Mouse (Mus musculus) forebrain, embryonic 15.5 days (tissue): ENCODE results near the gene S100a11. TPM values are rescaled to one million over a fixed set of nuclear protein-coding genes. Genes with fewer than 3 reads are reported as not detected.

ENCODE experiments used
- ATAC-seq: fragments of 200-750 bp; cut with Nextera tagmentation; replicated peaks from 2 replicates; pipeline ENCODE4 v1.8.0; 2017; ENCODE audit warnings: mild to moderate bottlenecking, moderate TSS enrichment, moderate library complexity
- H3K27ac ChIP-seq: fragments of 300-500 bp; sonication (generic); replicated peaks from 2 replicates; pipeline ENCODE4 v1.5.1; 2015; ENCODE audit warnings: mild to moderate bottlenecking, inconsistent platforms
- H3K27me3 ChIP-seq: fragments of 300-500 bp; sonication (generic); 2 replicates; pipeline ENCODE4 v1.6.1; 2015; ENCODE audit warnings: inconsistent platforms
- H3K36me3 ChIP-seq: fragments of 300-500 bp; sonication (generic); 2 replicates; pipeline ENCODE4 v1.6.1; 2015; ENCODE audit warnings: mild to moderate bottlenecking, inconsistent platforms
- H3K4me1 ChIP-seq: fragments of 300-500 bp; sonication (generic); 2 replicates; pipeline ENCODE4 v1.6.1; 2015; ENCODE audit warnings: inconsistent platforms
- H3K4me2 ChIP-seq: fragments of 300-500 bp; sonication (generic); replicated peaks from 2 replicates; pipeline ENCODE4 v1.6.1; 2015; ENCODE audit warnings: mild to moderate bottlenecking, inconsistent platforms
- H3K4me3 ChIP-seq: fragments of 300-500 bp; sonication (generic); 2 replicates; pipeline ENCODE4 v1.5.1; 2015; ENCODE audit warnings: mild to moderate bottlenecking, inconsistent platforms
- H3K9ac ChIP-seq: fragments of 300-500 bp; sonication (generic); replicated peaks from 2 replicates; pipeline ENCODE4 v1.6.1; 2015; ENCODE audit warnings: mild to moderate bottlenecking, inconsistent platforms
- H3K9me3 ChIP-seq: fragments of 300-500 bp; sonication (generic); 2 replicates; pipeline ENCODE4 v1.6.1; 2016; ENCODE audit warnings: inconsistent platforms
- WGBS: fragments of 180-500 bp; shearing (Covaris S2); methylation state at CpG from one replicate; pipeline ENCODE4 v1.1.7; 2015; ENCODE audit warnings: mixed read lengths; 5-methylcytosine and 5-hydroxymethylcytosine counted together
- polyA plus RNA-seq: library from polyadenylated mRNA; unstranded; fragments of >200 nt; fragmentation: Nextera tagmentation; extraction: Ambion mirVana; gene quantifications from 2 replicates; pipeline ENCODE4 v1.2.1, GENCODE M21; 2015

Gene S100a11
- polyA plus RNA-seq, 1 experiment from 2014 or later: 102 TPM

DNA sequence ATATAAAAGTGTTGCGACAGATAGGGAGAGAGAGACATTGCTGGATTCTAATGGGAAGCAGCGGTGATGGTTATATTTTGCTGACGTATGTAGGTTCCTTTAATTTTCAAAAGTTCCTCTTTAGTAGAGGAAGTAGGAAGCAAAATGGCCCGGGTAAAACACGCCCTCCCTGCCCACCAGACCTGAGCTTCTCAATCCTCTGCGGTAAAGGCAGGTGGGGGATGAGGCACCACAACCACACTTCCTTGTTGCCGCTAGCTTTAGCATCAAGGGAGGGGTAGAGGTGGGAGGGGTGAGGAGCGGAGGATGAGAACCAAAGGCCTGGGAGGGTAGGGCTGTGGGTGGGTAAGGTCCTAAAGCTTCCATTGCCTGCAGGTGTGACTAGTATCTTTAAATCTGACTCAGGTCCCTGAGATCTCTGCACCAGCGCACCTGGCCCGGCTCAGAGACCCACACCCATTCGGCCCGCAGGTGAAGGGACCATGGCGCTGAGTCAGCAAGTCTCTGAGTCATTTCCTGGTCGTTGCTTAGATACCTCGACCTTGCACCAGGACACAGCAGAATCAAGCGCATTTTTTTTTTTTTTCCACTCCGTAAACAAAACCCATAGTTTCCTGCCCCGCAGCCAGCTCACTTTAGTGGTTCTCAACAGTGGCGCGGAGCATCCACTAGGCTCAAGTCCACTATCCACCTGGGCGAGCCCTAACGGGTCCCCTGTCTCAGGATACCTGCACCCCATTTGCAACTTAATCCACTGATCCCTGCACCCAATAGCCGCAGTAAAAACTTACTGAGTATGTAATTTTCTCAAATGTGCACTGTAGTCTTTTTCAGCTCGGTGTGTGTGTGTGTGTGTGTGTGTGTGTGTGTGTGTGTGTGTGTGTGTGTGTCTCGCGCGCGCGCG is 14.1 kb upstream of the S100a11 start:
- no peak overlapping the region for H3K9ac ChIP-seq
- H3K4me1 ChIP-seq: no peaks in the 10 kb centered on the region
- H3K4me3 ChIP-seq: no peak overlapping the region
- H3K27me3 ChIP-seq: no peaks in the 10 kb centered on the region
- no peak overlapping the region for H3K4me2 ChIP-seq
- no peak overlapping the region for H3K27ac ChIP-seq
- H3K36me3 ChIP-seq: no peaks in the 10 kb centered on the region
- WGBS: 48% methylated on average over 30 of the region's 30 CpGs
- H3K9me3 ChIP-seq: no peaks in the 10 kb centered on the region
- no peak for ATAC-seq

DNA sequence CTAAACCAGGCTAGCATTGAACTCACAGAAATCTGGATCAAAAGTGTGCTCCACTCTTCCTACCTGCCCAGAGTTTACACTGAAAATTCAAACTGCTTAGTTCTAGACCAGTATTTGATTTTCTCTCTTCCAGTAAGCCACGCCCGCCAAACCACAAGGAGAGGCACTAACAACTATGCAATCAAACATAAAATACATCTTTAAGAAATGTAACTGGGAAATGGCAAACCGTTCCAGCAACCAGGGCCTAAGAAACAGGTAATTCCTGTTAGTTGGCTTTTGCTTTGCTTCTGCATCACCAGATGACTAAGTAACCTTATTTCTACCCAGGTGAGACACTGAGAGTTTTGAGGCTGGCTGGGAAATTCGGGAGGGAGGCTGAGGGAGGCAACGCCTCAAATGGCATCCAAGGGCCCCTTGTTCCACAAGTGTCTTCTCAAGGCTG is 13.4 kb upstream of the S100a11 start:
- H3K9me3 ChIP-seq: no peaks in the 10 kb centered on the region
- H3K27ac ChIP-seq: no peak overlapping the region
- no peak overlapping the region for H3K4me3 ChIP-seq
- H3K4me1 ChIP-seq: no peaks in the 10 kb centered on the region
- H3K36me3 ChIP-seq: no peaks in the 10 kb centered on the region
- no peak overlapping the region for H3K9ac ChIP-seq
- no peak overlapping the region for H3K4me2 ChIP-seq
- no peak for ATAC-seq
- no peaks in the 10 kb centered on the region for H3K27me3 ChIP-seq
- 69% methylated on average over 5 of the region's 5 CpGs for WGBS

DNA sequence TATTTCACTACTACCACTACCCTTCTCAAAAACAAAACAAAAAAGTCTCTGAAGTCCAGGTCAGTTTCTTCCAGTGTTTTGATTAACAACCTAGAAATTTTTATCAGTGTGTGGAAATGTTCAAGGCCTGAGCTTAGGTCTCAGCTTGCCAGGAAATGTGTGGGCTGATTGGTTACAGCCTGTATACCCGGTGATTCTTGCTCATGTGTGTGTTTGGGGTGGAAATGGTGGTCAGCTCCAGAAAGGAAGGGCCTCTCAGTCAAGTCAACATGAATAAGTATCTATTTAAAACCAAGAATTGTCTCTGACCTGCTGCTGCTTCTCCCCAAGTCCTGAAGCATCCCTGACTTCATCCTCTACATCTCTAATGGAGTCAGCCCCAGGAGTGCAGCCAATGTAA is 11.0 kb upstream of the S100a11 start:
- H3K9ac ChIP-seq: no peak overlapping the region
- no peaks in the 10 kb centered on the region for H3K36me3 ChIP-seq
- H3K27me3 ChIP-seq: no peaks in the 10 kb centered on the region
- no peak for ATAC-seq
- no peaks in the 10 kb centered on the region for H3K4me1 ChIP-seq
- no peak overlapping the region for H3K4me2 ChIP-seq
- no peak overlapping the region for H3K4me3 ChIP-seq
- no peaks in the 10 kb centered on the region for H3K9me3 ChIP-seq
- WGBS: 76% methylated on average over 1 of the region's 1 CpGs
- H3K27ac ChIP-seq: no peak overlapping the region

DNA sequence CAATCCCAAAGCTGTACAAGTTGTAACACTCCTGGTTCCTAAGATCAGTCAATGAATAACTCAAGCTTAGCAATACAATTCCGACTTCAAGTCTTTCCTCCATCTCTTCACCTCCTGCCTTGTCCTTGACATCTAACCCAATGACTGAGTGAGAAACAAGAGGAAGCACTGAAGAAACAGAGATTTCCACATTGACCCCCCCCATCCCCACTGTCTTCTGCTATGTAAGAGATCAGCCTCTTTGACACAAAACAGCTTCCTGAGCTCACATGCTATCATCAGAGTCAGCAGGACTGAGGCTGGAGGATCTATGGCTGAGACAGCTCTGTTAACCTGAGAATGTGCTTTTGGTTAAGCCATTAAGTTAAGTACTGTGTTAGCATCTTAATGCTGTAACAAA is 9.3 kb upstream of the S100a11 start:
- no peak overlapping the region for H3K4me3 ChIP-seq
- no peak for ATAC-seq
- no peaks in the 10 kb centered on the region for H3K36me3 ChIP-seq
- no peaks in the 10 kb centered on the region for H3K9me3 ChIP-seq
- no peaks in the 10 kb centered on the region for H3K4me1 ChIP-seq
- no peak overlapping the region for H3K9ac ChIP-seq
- H3K27me3 ChIP-seq: no peaks in the 10 kb centered on the region
- WGBS: 97% methylated on average over 1 of the region's 1 CpGs
- no peak overlapping the region for H3K4me2 ChIP-seq
- no peak overlapping the region for H3K27ac ChIP-seq

DNA sequence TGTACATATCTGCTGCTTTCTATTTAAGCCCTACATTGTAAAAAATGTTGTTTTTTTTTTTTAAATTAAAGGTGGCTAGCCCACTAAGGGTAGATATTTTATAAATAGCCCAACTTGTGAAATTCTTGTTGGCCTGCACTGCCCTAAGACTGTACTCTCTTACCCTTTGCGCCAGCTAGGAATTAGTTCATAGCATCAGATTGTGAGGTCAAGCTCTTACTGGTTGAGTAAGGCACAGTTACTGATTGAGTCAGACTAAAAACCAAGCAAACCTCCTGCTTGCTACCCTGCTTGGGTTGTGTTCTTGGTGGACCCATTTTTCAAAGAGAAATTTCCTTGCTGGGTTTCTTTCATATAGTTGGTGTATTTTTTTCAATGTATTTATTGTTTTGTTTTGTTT is 8.5 kb upstream of the S100a11 start:
- no peaks in the 10 kb centered on the region for H3K27me3 ChIP-seq
- no peak for ATAC-seq
- H3K36me3 ChIP-seq: no peaks in the 10 kb centered on the region
- no peak overlapping the region for H3K27ac ChIP-seq
- no peaks in the 10 kb centered on the region for H3K9me3 ChIP-seq
- no peak overlapping the region for H3K9ac ChIP-seq
- H3K4me1 ChIP-seq: no peaks in the 10 kb centered on the region
- no peak overlapping the region for H3K4me2 ChIP-seq
- no peak overlapping the region for H3K4me3 ChIP-seq
- 91% methylated on average over 1 of the region's 1 CpGs for WGBS

DNA sequence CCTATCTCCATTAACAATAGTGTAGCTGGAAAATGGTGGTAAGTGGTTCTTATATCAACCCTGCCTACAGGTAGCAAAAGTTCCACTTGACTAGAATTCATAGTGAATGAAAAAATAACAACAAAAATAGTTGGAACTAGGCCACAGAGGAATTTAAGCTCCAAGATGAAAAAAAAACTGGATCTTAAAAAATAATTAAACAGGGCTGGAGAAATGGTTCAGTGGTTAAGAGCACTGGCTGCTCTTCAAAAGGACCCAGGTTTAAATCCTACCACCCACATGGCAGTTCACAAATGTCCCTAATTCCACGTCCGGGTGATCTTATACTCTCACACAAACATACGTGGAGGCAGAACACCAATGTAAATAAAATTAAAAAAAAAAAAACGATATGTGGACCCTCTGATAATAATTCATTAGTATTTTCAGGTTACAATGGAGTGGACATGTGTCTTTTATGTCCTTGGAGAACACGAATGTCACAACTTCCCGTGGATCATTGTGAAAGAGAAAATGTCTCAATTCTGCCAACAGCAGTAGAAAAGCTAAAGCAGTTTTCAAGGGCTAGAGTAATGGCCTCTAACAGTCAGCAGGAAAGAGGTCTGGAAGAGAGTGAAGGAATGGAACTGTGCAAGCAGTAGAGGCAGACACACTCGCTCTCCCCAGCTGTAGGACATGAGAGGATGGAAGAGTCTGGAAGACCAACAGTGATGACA is 7.7 kb upstream of the S100a11 start:
- H3K36me3 ChIP-seq: no peaks in the 10 kb centered on the region
- no peak for ATAC-seq
- no peak overlapping the region for H3K4me2 ChIP-seq
- WGBS: 75% methylated on average over 7 of the region's 7 CpGs
- H3K27ac ChIP-seq: no peak overlapping the region
- no peaks in the 10 kb centered on the region for H3K27me3 ChIP-seq
- no peaks in the 10 kb centered on the region for H3K9me3 ChIP-seq
- H3K4me1 ChIP-seq: no peaks in the 10 kb centered on the region
- no peak overlapping the region for H3K4me3 ChIP-seq
- H3K9ac ChIP-seq: no peak overlapping the region

DNA sequence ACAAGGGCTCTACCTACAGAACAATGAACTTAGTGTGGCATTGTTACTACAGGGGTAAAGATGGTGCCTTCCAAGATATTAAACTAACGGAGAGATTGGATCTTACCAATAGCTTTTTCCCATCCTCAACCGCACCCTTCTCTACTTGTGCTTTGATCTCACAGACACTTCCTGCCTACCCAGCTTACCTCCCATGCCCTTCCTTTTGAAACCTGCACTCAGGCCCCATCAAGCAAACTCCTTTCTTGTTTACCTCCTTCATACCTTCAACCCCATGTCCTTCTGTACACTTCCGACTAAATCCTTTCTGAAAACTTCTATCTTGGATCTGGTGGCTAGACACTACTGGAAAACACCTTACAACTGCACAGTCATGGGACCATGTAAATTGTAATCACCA is 5.7 kb upstream of the S100a11 start:
- Histone ChIP-seq H3K4me3 (no peak overlapping the region), H3K4me1 (no peaks in the 10 kb centered on the region)
- no peak for ATAC-seq

DNA sequence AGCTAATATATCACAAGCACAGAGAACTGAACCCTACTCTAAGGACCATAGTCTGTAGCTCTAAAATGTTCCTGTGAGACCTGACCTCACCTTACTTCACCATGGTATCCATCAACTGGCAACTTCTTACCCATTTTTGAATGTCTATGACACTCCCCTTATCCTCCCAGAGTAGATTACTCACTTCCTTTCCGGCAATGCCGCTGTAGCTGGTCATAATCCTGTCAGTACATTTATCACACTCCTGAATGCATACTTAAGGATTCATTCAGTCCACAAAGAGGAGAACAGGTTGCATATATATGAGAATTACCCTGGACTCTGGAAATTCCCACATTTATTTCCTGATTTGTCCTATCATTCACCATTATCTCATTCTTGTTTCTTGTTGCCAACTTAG is 2.9 kb upstream of the S100a11 start:
- Histone ChIP-seq H3K9ac (no peak overlapping the region), H3K27me3 (no peaks in the 10 kb centered on the region), H3K9me3 (no peaks in the 10 kb centered on the region), H3K4me3 (no peak overlapping the region), H3K27ac (no peak overlapping the region), H3K36me3 (no peaks in the 10 kb centered on the region), H3K4me2 (no peak overlapping the region), H3K4me1 (peaks cover 8% of the 10 kb centered on the region)
- 98% methylated on average over 2 of the region's 2 CpGs for WGBS
- no peak for ATAC-seq

More for the DNA sequence above, 5.7 kb upstream of the S100a11 start:
- H3K9me3 ChIP-seq: no peaks in the 10 kb centered on the region
- no peak overlapping the region for H3K4me2 ChIP-seq
- H3K9ac ChIP-seq: no peak overlapping the region
- no peaks in the 10 kb centered on the region for H3K27me3 ChIP-seq
- no peaks in the 10 kb centered on the region for H3K36me3 ChIP-seq
- H3K27ac ChIP-seq: no peak overlapping the region
- WGBS: 90% methylated on average over 3 of the region's 3 CpGs

DNA sequence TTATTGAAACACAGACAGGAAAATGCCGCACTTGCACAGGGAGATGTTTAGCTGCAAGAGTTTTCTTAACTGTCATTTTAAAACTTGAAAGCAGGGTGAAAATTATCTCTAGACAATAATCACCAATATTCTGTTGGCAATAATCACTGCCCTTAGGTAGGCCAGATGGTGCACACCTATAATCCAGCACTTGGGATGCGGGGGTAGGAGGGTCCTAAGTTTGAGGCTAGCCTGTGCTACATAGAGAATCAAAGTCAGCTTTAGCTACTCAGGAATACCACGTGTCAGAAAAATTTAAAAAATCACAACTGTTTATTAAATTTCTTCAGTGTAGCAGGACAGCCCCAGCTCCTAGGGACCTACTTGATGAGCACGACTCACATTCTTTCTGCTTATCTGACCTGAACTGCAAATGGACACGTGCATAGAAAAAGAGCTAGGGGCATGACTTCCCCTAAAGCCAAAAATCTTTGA is 395 bp upstream of the S100a11 start:
- no peak overlapping the region for H3K27ac ChIP-seq
- peak overlapping the region; percentile 88 for H3K4me2 ChIP-seq
- no peaks in the 10 kb centered on the region for H3K36me3 ChIP-seq
- no peak overlapping the region for H3K4me3 ChIP-seq
- WGBS: 60% methylated on average over 5 of the region's 5 CpGs
- no peaks in the 10 kb centered on the region for H3K27me3 ChIP-seq
- H3K9me3 ChIP-seq: no peaks in the 10 kb centered on the region
- H3K9ac ChIP-seq: no peak overlapping the region
- peaks cover 8% of the 10 kb centered on the region for H3K4me1 ChIP-seq
- no peak for ATAC-seq

DNA sequence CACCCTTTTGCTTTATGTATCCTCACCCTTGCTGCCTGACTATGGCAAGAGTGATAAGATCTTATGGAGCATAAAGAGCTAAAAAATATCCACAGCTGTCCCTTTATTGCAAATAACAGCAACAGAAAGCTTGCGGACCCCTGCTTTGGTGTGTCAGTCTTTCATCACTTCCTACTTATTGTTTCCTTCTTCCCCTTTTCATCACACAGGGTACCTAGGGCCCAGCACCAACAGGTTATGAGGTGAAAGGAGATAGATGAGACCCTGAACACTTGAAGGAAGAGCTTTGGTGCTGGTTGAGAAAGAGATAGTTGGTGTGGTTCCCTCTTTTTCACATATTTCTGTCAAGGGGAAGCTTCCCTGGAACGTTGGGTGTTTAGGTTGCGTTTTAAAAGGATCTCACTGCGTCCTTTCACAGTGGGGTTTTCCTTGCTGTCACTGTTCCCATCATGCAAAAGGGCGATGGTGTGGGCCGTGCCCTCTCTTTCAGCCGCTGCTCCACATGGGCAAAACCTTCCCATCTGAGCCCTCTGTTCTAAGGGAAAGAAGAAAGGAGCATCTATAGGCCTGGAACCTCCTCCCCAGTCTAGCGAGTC is 1.3 kb downstream of the S100a11 start:
- Histone ChIP-seq H3K27me3 (no peaks in the 10 kb centered on the region), H3K4me2 (0 out of 2 replicates have a peak overlapping the region, but pooled peaks have one; percentile 88), H3K9ac (no peak overlapping the region), H3K4me3 (no peak overlapping the region), H3K36me3 (no peaks in the 10 kb centered on the region), H3K27ac (no peak overlapping the region), H3K4me1 (peaks cover 8% of the 10 kb centered on the region), H3K9me3 (no peaks in the 10 kb centered on the region)
- ATAC-seq: no peak
- 86% methylated on average over 8 of the region's 8 CpGs for WGBS

DNA sequence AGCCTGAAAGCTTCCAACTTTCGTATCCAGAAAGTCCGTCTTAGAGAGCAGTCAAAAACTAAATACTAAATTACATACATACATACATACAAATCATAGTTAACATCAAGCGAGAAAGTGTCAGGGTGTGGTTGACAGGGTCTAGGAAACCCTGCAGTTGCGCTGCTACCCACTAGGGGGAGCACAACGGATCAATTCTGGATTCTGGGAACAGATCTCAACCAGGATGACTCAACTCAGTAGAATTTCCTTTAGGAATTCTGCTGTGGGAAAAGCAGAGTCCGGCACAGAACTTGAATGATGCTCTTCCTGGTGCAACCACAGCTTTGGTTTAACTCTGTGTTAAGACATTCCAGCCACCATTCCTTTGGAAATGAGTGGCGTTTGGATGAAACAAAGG is 2.3 kb downstream of the S100a11 start:
- no peaks in the 10 kb centered on the region for H3K36me3 ChIP-seq
- H3K27ac ChIP-seq: no peak overlapping the region
- H3K4me3 ChIP-seq: no peak overlapping the region
- no peak overlapping the region for H3K4me2 ChIP-seq
- WGBS: 41% methylated on average over 7 of the region's 7 CpGs
- no peak overlapping the region for H3K9ac ChIP-seq
- no peaks in the 10 kb centered on the region for H3K9me3 ChIP-seq
- peaks cover 8% of the 10 kb centered on the region for H3K4me1 ChIP-seq
- ATAC-seq: 0 out of 2 replicates have a peak, but pooled peaks have one; percentile 9
- H3K27me3 ChIP-seq: no peaks in the 10 kb centered on the region

DNA sequence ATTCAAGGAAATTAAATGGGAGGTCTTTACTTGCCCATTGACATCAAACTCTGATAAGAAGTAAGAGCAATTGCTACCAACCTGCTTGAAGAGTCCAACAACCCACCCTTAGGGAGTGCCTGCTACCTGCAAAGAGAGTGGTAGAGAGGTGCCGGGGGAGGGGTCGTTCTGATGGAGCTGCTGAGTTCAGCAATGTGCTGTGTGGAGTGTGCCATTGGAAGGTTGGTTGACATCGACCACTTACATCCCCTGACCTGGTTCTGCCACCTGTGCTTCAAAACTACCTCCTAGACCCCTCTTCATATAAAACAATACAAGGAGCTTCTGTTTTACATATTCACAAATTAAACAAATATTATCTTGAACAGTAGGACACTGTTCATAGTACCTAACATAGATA is 7.0 kb downstream of the S100a11 start:
- ATAC-seq: no peak
- Histone ChIP-seq H3K36me3 (no peaks in the 10 kb centered on the region), H3K27ac (no peak overlapping the region), H3K4me2 (no peak overlapping the region), H3K4me3 (no peak overlapping the region), H3K27me3 (no peaks in the 10 kb centered on the region), H3K4me1 (no peaks in the 10 kb centered on the region), H3K9me3 (no peaks in the 10 kb centered on the region), H3K9ac (no peak overlapping the region)
- WGBS: 89% methylated on average over 3 of the region's 3 CpGs
